Mouse (Mus musculus) cerebellum, adult 18-20 months (tissue): ENCODE data around the gene Stk10.

Experiments
- DNase-seq, 2 experiments: peaks; one replicate each; pipeline ENCODE4 v3.0.0; 2021

The Stk10 gene

GRCm38 (mm10) chr11:32571103-32571502, 38.0 kb downstream of the Stk10 start:
- no peak for DNase-seq

GRCm38 (mm10) chr11:32573669-32574068, 40.6 kb downstream of the Stk10 start:
- peak in 1 of 2 experiments; percentile 51 for DNase-seq

GRCm38 (mm10) chr11:32575964-32576759, 43.1 kb downstream of the Stk10 start:
- no peak for DNase-seq

- no peak for DNase-seq
Measured at GRCm38 (mm10) chr11:32576760-32577050, 43.6 kb downstream of the Stk10 start.

GRCm38 (mm10) chr11:32580305-32580947, 47.3 kb downstream of the Stk10 start:
- DNase-seq = no peak

- no peak for DNase-seq
Measured at GRCm38 (mm10) chr11:32581031-32581430, 47.9 kb downstream of the Stk10 start.

GRCm38 (mm10) chr11:32582813-32583212, 49.7 kb downstream of the Stk10 start:
- DNase-seq = no peak

- no peak for DNase-seq
Measured at GRCm38 (mm10) chr11:32585996-32586395, 52.9 kb downstream of the Stk10 start.

GRCm38 (mm10) chr11:32587191-32588089, 54.3 kb downstream of the Stk10 start:
- no peak for DNase-seq

- DNase-seq = peak; percentile 80 to 88
Measured at GRCm38 (mm10) chr11:32588090-32588891, 55.2 kb downstream of the Stk10 start.

GRCm38 (mm10) chr11:32588892-32589172, 55.7 kb downstream of the Stk10 start:
- no peak for DNase-seq

GRCm38 (mm10) chr11:32589201-32589600, 56.1 kb downstream of the Stk10 start:
- peak in 1 of 2 experiments; percentile 57 for DNase-seq

- DNase-seq = peak; percentile 80 to 88
Measured at GRCm38 (mm10) chr11:32589791-32590190, 56.7 kb downstream of the Stk10 start.

GRCm38 (mm10) chr11:32590205-32590604, 57.1 kb downstream of the Stk10 start:
- no peak for DNase-seq

GRCm38 (mm10) chr11:32591921-32592850, 59.1 kb downstream of the Stk10 start:
- peak; percentile 86 to 93 for DNase-seq

GRCm38 (mm10) chr11:32593081-32593480, 60.0 kb downstream of the Stk10 start:
- no peak for DNase-seq

GRCm38 (mm10) chr11:32594122-32594521, 61.0 kb downstream of the Stk10 start:
- no peak for DNase-seq

- no peak for DNase-seq
Measured at GRCm38 (mm10) chr11:32600371-32600770, 67.3 kb downstream of the Stk10 start.

- DNase-seq = no peak
Measured at GRCm38 (mm10) chr11:32601528-32602323, 68.6 kb downstream of the Stk10 start.

- DNase-seq = no peak
Measured at GRCm38 (mm10) chr11:32604663-32605062, 71.6 kb downstream of the Stk10 start.
